Mouse (Mus musculus): ENCODE measurements around the gene Dzip1l. TPM values are rescaled to one million over a fixed set of nuclear protein-coding genes. Genes with fewer than 3 reads are reported as not detected.
A peak's percentile ranks its signal among the peaks of the same experiment; 100 is the strongest.
"Not testable (repeated sequence)": the region's sequence is repeated elsewhere in the genome, so short reads cannot be mapped to it uniquely, and the experiment has no call there.

Gene Dzip1l
- total RNA-seq (2021): 10 to 100 TPM; 20.2 to 27.3 TPM
- long read RNA-seq, partial matches to known transcripts: 2 of 15 reads
- long read RNA-seq, other reads (novel, unspliced or antisense): 11 of 15 reads

DNA sequence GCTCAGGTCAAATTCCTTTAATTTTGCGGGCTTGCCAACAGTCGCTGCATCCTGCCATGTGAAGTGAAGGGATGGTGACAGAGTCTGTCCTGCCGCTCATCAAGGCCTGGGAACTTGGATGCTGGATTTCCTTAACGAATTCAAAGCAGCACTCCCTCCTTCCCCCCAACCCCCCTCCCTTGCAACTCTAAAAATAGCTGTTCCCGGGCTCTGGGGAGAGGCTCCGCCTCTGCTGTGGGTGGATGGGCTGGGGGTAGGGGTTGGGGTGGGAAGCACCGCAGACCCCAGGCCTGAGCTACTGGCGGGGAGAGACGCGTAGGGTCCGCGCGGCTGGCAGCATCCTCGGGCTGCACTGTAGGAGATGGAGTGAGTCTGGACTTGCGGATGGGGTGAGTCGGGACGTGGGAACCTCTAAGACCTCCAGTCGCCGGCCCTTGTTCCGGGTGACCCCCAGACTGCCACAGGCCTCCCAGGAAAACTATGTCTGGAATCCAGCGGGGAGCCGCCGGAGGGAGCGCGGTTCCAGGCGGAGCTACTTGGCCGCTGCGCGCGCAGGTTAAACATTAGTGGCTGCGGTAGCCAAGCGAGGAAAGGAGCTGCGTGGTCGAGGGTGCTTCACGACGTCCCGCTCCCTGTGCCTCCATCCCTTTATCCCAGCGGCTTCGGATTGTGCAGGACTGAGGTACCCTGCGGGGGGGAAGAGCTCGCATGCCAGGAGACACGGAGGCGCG, at the start of gene Dzip1l:
Gene Dzip1l, plus strand, starts transcription at position 216 of the 731 bp plus-strand sequence.
- DNase-seq (ENCODE audit: low spot score in 2 of 2): peak; percentile 64 to 73

GRCm38 (mm10) chr9:99580655-99581054, 48.6 kb upstream of the Dzip1l start:
- DNase-seq (ENCODE audit: low spot score in 2 of 2): peak in 1 of 2 experiments; percentile 52

DNA sequence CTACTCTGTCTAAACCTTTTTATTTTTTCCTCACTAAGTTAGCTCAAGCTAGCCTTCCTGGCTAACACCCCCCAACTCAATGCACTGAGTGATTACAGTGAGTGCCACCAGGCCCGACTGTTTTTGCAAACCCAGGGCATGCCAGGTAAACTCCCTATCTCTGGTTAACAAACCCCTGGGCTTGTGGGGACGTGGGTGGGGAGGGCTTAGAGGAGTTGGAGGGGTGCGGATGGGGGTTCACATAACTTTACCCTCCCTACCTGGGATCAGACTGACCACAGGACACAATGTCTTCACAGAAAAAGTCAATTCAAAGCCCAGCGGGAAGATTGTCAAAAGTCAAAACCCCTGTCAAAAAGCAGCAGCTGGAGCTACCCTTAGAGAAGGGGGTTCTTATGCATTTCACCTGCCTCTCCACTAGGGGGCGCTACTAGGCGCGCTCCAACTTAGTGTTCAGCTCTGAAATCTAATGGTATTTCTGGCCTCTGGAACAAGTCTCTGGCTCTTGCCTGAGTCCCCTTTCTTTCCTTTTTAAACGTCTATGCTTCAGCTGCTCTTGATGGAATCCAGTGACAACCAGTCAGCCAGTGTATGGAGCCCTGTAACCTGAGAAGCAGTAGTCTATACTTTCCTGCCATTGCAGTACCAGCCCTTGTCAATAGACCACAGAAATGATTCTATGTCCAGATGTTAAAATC, 41.6 kb upstream of the Dzip1l start:
- peak in 1 of 2 experiments; percentile 55 for DNase-seq (ENCODE audit: low spot score in 2 of 2)

DNA sequence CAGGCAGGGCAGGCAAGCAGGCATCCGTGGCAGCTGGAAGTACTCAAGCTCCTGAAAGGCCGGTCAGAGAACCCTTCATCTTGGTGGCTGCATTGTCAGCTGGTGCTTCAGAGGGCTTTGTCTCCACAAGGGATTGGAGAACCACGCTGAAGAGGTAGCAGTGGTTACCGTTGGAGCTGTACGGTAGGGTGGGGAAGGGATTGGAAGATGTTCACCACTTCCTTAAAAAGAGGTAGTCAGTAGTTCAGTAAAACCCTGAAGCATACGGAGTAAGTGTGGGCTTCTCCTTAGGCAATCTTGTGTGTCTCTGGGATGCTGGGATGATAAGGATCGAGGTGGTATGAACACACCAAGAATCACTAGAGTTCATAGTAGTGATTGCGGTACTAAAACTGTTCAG, 38.2 kb upstream of the Dzip1l start:
- no peak for DNase-seq (ENCODE audit: low spot score in 2 of 2)

DNA sequence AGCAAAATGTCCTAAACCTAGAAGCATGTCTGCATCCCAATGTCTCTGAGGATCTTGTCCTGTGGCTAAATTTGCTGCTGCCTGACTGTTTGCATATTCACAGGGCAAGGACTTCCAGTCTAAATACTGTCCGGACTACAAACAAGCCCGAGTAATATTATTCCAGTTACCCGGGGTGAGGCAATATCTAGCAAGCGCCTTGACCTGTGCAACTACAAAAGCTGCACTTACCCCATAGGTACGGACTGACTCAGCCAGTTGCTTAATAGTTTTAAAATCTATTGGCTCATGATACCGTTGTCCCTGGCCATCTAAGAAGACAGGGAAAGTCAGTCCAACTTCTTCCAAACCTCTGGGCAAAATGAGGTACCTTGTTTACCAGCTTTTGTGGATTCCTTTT, 30.2 kb upstream of the Dzip1l start:
- not testable (repeated sequence) for DNase-seq (ENCODE audit: low spot score in 2 of 2)

DNA sequence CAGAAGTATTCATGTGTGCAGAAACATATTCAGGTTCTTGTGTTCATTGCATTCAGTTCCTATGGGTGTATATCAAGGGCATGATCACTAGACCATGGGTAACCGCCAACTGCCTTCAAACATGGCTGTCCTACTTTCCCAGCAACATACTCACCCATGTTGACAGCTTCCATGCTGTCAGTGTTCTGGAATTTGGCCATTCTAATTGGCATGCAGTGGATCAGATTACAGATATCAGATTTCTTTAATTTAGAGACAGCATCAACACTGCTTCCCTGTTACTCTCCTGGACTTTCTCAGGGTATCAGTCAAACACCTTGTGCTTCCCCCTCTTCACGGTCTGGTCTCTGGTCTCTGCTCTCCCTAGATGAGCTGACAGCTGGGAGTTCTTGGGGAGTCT, 25.7 kb upstream of the Dzip1l start:
- no peak for DNase-seq (ENCODE audit: low spot score in 2 of 2)

GRCm38 (mm10) chr9:99612202-99612601, 17.1 kb upstream of the Dzip1l start, which contains the start of gene A4gnt:
A4gnt (plus strand) TSS chr9:99612502.
- DNase-seq (ENCODE audit: low spot score in 2 of 2): no peak

- peak in 1 of 2 experiments; percentile 29 for DNase-seq (ENCODE audit: low spot score in 2 of 2)
Observed at GRCm38 (mm10) chr9:99619688-99620087, 9.6 kb upstream of the Dzip1l start.

GRCm38 (mm10) chr9:99620196-99620595, 9.1 kb upstream of the Dzip1l start:
- DNase-seq (ENCODE audit: low spot score in 2 of 2): no peak

DNA sequence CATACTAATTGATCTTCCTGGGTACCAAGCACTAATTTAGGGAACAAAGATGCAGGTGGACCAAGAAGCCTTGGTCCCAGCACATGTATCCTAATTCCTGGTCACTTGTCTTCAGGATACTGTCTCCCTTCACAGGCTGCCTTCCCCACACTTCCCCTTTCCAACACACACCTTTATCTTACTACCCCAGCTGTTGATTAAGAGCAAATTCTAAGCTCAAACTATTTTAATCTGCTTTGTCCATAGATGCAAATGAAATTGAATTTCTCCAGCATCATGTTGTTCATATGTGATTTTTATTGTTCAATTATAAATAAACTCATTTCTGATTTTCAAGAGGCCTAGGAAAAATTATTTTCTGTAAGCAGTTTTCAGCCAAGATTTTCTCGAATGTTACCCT, 7.3 kb upstream of the Dzip1l start:
- DNase-seq (ENCODE audit: low spot score in 2 of 2): no peak

- no peak for DNase-seq (ENCODE audit: low spot score in 2 of 2)
Observed at GRCm38 (mm10) chr9:99622966-99623365, 6.3 kb upstream of the Dzip1l start.

- no peak for DNase-seq (ENCODE audit: low spot score in 2 of 2)
Observed at GRCm38 (mm10) chr9:99624117-99624516, 5.2 kb upstream of the Dzip1l start.

- no peak for DNase-seq (ENCODE audit: low spot score in 2 of 2)
Observed at GRCm38 (mm10) chr9:99628581-99628980, 715 bp upstream of the Dzip1l start.

GRCm38 (mm10) chr9:99630071-99630470, 775 bp downstream of the Dzip1l start:
- peak in 1 of 2 experiments; percentile 32 for DNase-seq (ENCODE audit: low spot score in 2 of 2)

GRCm38 (mm10) chr9:99630528-99631125, 1.3 kb downstream of the Dzip1l start:
- DNase-seq (ENCODE audit: low spot score in 2 of 2): peak in 1 of 2 experiments; percentile 40

DNA sequence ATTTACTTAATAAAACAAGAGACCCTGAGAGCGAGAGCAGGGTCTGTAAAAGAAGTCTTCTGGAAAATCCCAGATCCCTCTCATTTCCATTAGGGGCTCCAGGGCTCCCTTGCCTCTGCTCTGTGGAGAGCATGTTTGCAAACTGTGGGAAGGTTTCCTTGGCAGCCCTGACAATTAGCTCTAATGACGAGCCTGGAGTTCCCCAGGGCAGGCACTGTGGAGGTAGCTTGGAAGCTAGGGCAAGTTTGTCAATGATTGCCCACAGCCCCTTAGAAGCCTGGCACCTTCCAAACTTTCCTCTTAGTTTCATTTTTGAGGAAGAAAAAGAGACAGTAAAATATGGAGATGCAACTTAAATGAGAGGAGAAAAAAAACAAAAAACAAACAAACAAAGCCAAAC, 2.5 kb downstream of the Dzip1l start:
- DNase-seq (ENCODE audit: low spot score in 2 of 2): peak in 1 of 2 experiments; percentile 43

DNA sequence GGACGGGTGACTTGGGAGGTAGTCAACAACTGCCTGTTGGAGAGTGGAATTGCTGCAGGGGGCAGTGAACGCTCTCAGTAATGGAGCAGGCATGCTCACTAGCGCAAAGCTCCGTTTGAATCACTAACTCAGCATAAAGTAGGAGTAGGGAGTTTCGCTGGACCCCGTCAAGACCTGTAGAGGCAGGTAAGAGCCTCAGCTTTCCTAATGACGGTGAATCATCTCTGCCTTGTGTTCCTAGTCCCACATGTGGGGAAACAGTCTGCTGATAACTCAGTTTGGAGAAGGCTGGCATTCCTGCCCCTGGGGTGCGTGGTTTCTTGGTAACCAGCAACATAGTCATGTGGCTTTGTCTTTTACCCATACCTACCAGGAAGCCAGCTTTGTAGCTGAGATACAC, 3.0 kb downstream of the Dzip1l start:
- DNase-seq (ENCODE audit: low spot score in 2 of 2): peak in 1 of 2 experiments; percentile 27

- no peak for DNase-seq (ENCODE audit: low spot score in 2 of 2)
Observed at GRCm38 (mm10) chr9:99636776-99637175, 7.5 kb downstream of the Dzip1l start.

DNA sequence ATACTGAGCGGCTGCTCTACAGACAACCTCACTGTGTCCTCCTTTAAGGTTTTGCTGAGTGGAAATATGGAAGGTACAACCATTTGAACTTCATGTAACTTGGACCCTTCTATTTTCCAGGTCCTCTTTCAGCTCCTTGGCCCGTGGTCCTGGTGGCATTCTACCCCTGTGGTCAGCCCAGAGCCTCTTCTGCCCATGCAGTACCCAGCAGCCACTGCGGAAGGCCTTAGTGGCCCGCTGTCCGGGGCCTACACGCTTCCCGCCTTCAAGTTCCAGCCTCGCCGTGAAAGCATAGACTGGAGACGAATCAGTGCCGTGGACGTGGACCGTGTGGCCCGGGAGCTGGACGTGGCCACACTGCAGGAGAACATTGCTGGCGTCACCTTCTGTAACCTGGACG, 7.9 kb downstream of the Dzip1l start:
- no peak for DNase-seq (ENCODE audit: low spot score in 2 of 2)

- no peak for DNase-seq (ENCODE audit: low spot score in 2 of 2)
Observed at GRCm38 (mm10) chr9:99637736-99638135, 8.4 kb downstream of the Dzip1l start.

DNA sequence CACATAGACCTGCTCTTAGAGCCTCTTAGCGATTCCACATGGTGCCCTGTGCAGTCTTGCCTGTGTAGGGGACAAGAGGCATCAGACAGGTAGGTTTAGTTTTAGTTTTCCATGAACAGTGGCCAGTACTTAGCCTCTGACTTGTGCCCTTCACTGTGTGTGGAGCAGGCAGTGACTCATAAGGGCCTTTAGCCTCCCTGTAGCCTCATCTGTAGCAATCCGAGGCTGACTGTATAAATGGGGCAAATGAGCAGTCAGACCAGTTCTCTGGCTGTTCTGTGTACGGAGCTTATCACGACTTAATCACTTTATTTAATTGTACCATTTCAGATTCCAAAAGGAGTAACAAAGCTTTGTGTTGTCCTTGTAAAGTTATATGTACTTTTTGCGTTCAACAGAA, 10.7 kb downstream of the Dzip1l start:
- DNase-seq (ENCODE audit: low spot score in 2 of 2): no peak

- no peak for DNase-seq (ENCODE audit: low spot score in 2 of 2)
Observed at GRCm38 (mm10) chr9:99645416-99645815, 16.1 kb downstream of the Dzip1l start.

Measured in layer of hippocampus, adult 18-20 months (tissue).